Mouse (Mus musculus): ENCODE data around the gene Vmn1r18. TPM values are rescaled to one million over a fixed set of nuclear protein-coding genes. Genes with fewer than 3 reads are reported as not detected.
"Not testable (repeated sequence)": the region's sequence is repeated elsewhere in the genome, so short reads cannot be mapped to it uniquely, and the experiment has no call there.

Gene Vmn1r18
- polyA plus RNA-seq (2021), result under 0.01 TPM

- CTCF ChIA-PET, result no interaction called here
- in situ Hi-C loops (cut with MboI; ENCODE audit: low pct_unique_long_range_greater_than_20kb), result no loop called here
- POLR2A ChIA-PET, result no interaction called here
- H3K27me3 ChIP-seq, result peaks cover 10% of the 10 kb centered on the region
- DNase-seq (ENCODE audit: low read depth, low spot score) (no peak), ATAC-seq (no peak)
- TF ChIP-seq CTCF (IDR thresholded peaks at IDR 0.05), result no peak
Measured at GRCm38 (mm10) chr6:57395683-57396082, at the start of gene Vmn1r18. Gene Vmn1r18, minus strand, starts transcription at chr6:57395783.

DNA sequence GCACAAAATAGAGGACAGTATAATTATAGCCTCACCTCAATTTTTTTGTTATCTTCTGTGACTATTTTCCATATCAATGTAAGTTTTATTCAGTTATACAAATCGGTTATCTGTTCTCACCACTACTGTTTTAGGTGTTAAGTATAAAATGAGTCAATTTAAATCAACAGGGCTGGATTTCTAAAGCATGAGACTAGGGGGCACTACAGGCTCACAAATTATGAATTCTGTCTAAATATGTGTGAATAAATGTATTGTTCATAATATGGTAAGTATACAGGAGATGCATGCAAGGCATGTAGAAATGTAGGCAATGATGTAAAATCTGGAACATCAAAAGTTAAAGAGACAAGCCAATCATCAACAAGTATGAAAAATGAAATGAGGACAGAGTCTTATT, 35.6 kb upstream of the Vmn1r18 start:
- TF ChIP-seq CTCF (IDR thresholded peaks at IDR 0.05), result no peak
- ATAC-seq (no peak), DNase-seq (ENCODE audit: low read depth, low spot score) (no peak)
- no peaks in the 10 kb centered on the region for H3K27me3 ChIP-seq
- CTCF ChIA-PET, result no interaction called here
- in situ Hi-C loops (cut with MboI; ENCODE audit: low pct_unique_long_range_greater_than_20kb), result loop anchor here (10.0 kb wide), 1 partner anchor 144 kb away; no protein-coding TSS in a partner anchor
- POLR2A ChIA-PET, result no interaction called here

GRCm38 (mm10) chr6:57428630-57429029, 33.0 kb upstream of the Vmn1r18 start, which contains the start of gene Vmn1r20:
Gene Vmn1r20, plus strand, starts transcription at chr6:57428930.
- ChIA-PET CTCF (no interaction called here), POLR2A (no interaction called here)
- H3K27me3 ChIP-seq, result peaks cover 4% of the 10 kb centered on the region
- TF ChIP-seq CTCF (IDR thresholded peaks at IDR 0.05), result no peak
- in situ Hi-C loops (cut with MboI; ENCODE audit: low pct_unique_long_range_greater_than_20kb), result loop anchor here (10.0 kb wide), 1 partner anchor 806 kb away; no protein-coding TSS in a partner anchor
- DNase-seq (ENCODE audit: low read depth, low spot score), result no peak
- no peak for ATAC-seq

- peaks cover 12% of the 10 kb centered on the region for H3K27me3 ChIP-seq
- CTCF ChIA-PET; POLR2A ChIA-PET; ATAC-seq; DNase-seq (ENCODE audit: low read depth, low spot score): not testable (repeated sequence)
- in situ Hi-C loops (cut with MboI; ENCODE audit: low pct_unique_long_range_greater_than_20kb), result loop anchor here (5.0 kb wide), 1 partner anchor 854 kb away; no protein-coding TSS in a partner anchor
Measured at GRCm38 (mm10) chr6:57403480-57403879, 7.9 kb upstream of the Vmn1r18 start, which contains the start of gene Vmn1r19. Gene Vmn1r19, plus strand, starts transcription at chr6:57403780.

DNA sequence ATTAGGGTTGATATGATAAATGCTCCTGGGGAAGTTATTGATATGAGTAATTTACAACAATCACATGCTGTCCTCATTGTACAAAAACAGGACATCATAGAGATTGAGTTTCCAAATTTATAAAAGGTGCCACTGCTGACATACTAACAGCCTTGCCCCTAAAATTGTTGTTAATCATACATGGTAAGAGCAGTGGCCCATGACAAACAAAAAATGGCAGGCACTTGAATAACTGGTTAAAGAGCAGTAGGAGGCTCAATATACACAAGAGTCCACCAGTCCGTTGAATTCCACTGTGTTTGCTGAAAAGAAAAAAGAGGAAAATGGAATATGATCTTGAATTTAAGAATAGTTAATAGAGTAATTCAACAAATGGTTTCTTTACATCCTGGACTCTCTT, 28.1 kb downstream of the Vmn1r18 start:
- DNase-seq (ENCODE audit: low read depth, low spot score) (no peak), ATAC-seq (no peak)
- CTCF ChIA-PET, result no interaction called here
- no peak for TF ChIP-seq CTCF (IDR thresholded peaks at IDR 0.05)
- POLR2A ChIA-PET, result no interaction called here
- in situ Hi-C loops (cut with MboI; ENCODE audit: low pct_unique_long_range_greater_than_20kb), result no loop called here
- no peaks in the 10 kb centered on the region for H3K27me3 ChIP-seq

GRCm38 (mm10) chr6:57365866-57366265, 29.7 kb downstream of the Vmn1r18 start:
- ATAC-seq; in situ Hi-C loops (cut with MboI; ENCODE audit: low pct_unique_long_range_greater_than_20kb); DNase-seq (ENCODE audit: low read depth, low spot score); H3K27me3 ChIP-seq; POLR2A ChIA-PET: not testable (repeated sequence)
- CTCF ChIA-PET, result interaction anchor here (1.2 kb wide), 1 partner anchor 13 kb away, joined by 3 read pairs; no protein-coding TSS in a partner anchor

DNA sequence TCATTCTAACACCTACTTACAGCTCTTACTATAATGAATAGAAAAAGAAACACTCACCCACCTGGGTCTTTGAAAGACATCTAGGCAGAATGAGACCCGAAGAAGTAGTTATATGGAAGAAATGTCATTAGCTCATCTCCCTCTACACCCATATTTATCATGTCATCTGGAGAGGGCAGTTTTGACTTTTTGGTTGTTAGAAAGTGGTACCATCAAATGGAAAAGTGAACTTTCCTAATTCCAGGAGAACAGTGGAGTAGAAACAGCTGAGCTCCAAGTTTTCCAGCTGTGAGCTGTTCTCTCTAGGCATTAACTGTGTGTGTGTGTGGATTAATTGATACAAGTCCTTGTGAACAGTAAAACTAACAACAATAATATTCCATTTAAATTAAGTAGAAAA, 32.0 kb downstream of the Vmn1r18 start, which contains the start of gene Vmn1r17:
TSS of gene Vmn1r17 (minus strand) at position 101 of the 400 bp plus-strand sequence.
- DNase-seq (ENCODE audit: low read depth, low spot score), result no peak
- POLR2A ChIA-PET, result no interaction called here
- no peaks in the 10 kb centered on the region for H3K27me3 ChIP-seq
- no peak for ATAC-seq
- no peak for TF ChIP-seq CTCF (IDR thresholded peaks at IDR 0.05)
- in situ Hi-C loops (cut with MboI; ENCODE audit: low pct_unique_long_range_greater_than_20kb), result no loop called here
- CTCF ChIA-PET, result no interaction called here

GRCm38 (mm10) chr6:57356864-57357263, 38.7 kb downstream of the Vmn1r18 start:
- ChIA-PET POLR2A (no interaction called here), CTCF (no interaction called here)
- ATAC-seq (no peak), DNase-seq (ENCODE audit: low read depth, low spot score) (no peak)
- no peak for TF ChIP-seq CTCF (IDR thresholded peaks at IDR 0.05)
- no peaks in the 10 kb centered on the region for H3K27me3 ChIP-seq
- in situ Hi-C loops (cut with MboI; ENCODE audit: low pct_unique_long_range_greater_than_20kb), result no loop called here

- in situ Hi-C loops (cut with MboI; ENCODE audit: low pct_unique_long_range_greater_than_20kb), result loop anchor here (5.0 kb wide), 1 partner anchor 973 kb away; the partner anchor contains the start of gene Vmn1r29
- CTCF ChIA-PET, result no interaction called here
- no peak for ATAC-seq
- TF ChIP-seq CTCF (IDR thresholded peaks at IDR 0.05), result no peak
- no peak for DNase-seq (ENCODE audit: low read depth, low spot score)
- POLR2A ChIA-PET, result no interaction called here
- no peaks in the 10 kb centered on the region for H3K27me3 ChIP-seq
Measured at GRCm38 (mm10) chr6:57329394-57329793, 66.2 kb downstream of the Vmn1r18 start, which contains the start of gene Vmn1r16. Gene Vmn1r16, minus strand, starts transcription at chr6:57329494.

Other genes with a start within 250 kb of the Vmn1r18 start
- gene Vmn1r12, start 238.9 kb downstream of the Vmn1r18 start, polyA plus RNA-seq (2021), result not detected
- not detected for gene Vmn1r13, start 192.5 kb downstream of the Vmn1r18 start, polyA plus RNA-seq (2021)
- not detected for gene Vmn1r14, start 164.1 kb downstream of the Vmn1r18 start, polyA plus RNA-seq (2021)
- gene Vmn1r15, start 137.8 kb downstream of the Vmn1r18 start, polyA plus RNA-seq (2021), result 0.05 TPM
- 0.08 TPM for gene Vmn1r16, start 66.3 kb downstream of the Vmn1r18 start, polyA plus RNA-seq (2021)
- gene Vmn1r17, start 32.1 kb downstream of the Vmn1r18 start, polyA plus RNA-seq (2021), result not detected
- gene Vmn1r19, start 8.0 kb upstream of the Vmn1r18 start, polyA plus RNA-seq (2021), result not detected
- gene Vmn1r20, start 33.1 kb upstream of the Vmn1r18 start, polyA plus RNA-seq (2021), result not detected
- gene Ppm1k, start 139.7 kb upstream of the Vmn1r18 start, polyA plus RNA-seq (2021), result 8.9 TPM
- 13.5 TPM for gene Herc6, start 185.2 kb upstream of the Vmn1r18 start, polyA plus RNA-seq (2021)

Measured in Patski (cell line).